Mouse (Mus musculus) limb, embryonic 14.5 days (tissue): ENCODE results near the gene Abcf1. TPM values are rescaled to one million over a fixed set of nuclear protein-coding genes. Genes with fewer than 3 reads are reported as not detected.
A peak's percentile ranks its signal among the peaks of the same experiment; 100 is the strongest.

Source experiments
- ATAC-seq: fragments of 200-750 bp; cut with Nextera tagmentation; 2 replicates; pipeline ENCODE4 v1.8.0; 2017; ENCODE audit warnings: low read depth, moderate number of reproducible peaks, moderate TSS enrichment; ENCODE audit not compliant: low FRiP score
- DNase-seq: peaks from one replicate; pipeline ENCODE4 v3.0.0-alpha.2; 2015; ENCODE audit warnings: low spot score
- H3K27ac ChIP-seq: fragments of 300-500 bp; sonication (generic); replicated peaks from 2 replicates; pipeline ENCODE4 v1.5.1; 2014; ENCODE audit warnings: low read depth, mild to moderate bottlenecking, low read length, moderate library complexity, mixed read lengths
- H3K27me3 ChIP-seq: fragments of 300-500 bp; sonication (generic); 2 replicates; pipeline ENCODE4 v1.6.1; 2014; ENCODE audit warnings: low read length, mixed read lengths; ENCODE audit not compliant: control insufficient read depth, insufficient read depth
- H3K36me3 ChIP-seq: fragments of 300-500 bp; sonication (generic); 2 replicates; pipeline ENCODE4 v1.6.1; 2014; ENCODE audit warnings: mild to moderate bottlenecking, low read length, moderate library complexity, mixed read lengths; ENCODE audit not compliant: control insufficient read depth, insufficient read depth
- H3K4me1 ChIP-seq: fragments of 300-500 bp; sonication (generic); 2 replicates; pipeline ENCODE4 v1.6.1; 2014; ENCODE audit warnings: antibody characterized with exemption, low read length, mixed read lengths; ENCODE audit not compliant: control insufficient read depth, insufficient read depth
- H3K4me2 ChIP-seq: fragments of 300-500 bp; sonication (generic); replicated peaks from 2 replicates; pipeline ENCODE4 v1.6.1; 2014; ENCODE audit warnings: low read depth, mild to moderate bottlenecking, low read length, moderate library complexity; ENCODE audit not compliant: severe bottlenecking
- H3K4me3 ChIP-seq: fragments of 300-500 bp; sonication (generic); replicated peaks from 2 replicates; pipeline ENCODE4 v1.5.1; 2014; ENCODE audit warnings: low read length
- H3K9ac ChIP-seq: fragments of 300-500 bp; sonication (generic); 2 replicates; pipeline ENCODE4 v1.6.1; 2014; ENCODE audit warnings: mild to moderate bottlenecking, low read depth, low read length, moderate library complexity; ENCODE audit not compliant: severe bottlenecking
- H3K9me3 ChIP-seq: fragments of 300-500 bp; sonication (generic); 2 replicates; pipeline ENCODE4 v1.6.1; 2016; ENCODE audit warnings: low read length; ENCODE audit not compliant: control insufficient read depth
- POLR2A ChIP-seq: fragments of 200-500 bp; IDR thresholded peaks from 2 replicates; pipeline ENCODE4 v1.8.0; 2012; ENCODE audit warnings: inconsistent platforms, mild to moderate bottlenecking, moderate library complexity, borderline replicate concordance; ENCODE audit not compliant: insufficient read depth, insufficient read length; ENCODE audit errors: extremely low read depth
- WGBS: fragments of 180-500 bp; shearing (Covaris S2); extraction: QIAGEN DNeasy Blood & Tissue Kit; methylation state at CpG from one replicate; pipeline ENCODE4 v1.1.7; 2014; 5-methylcytosine and 5-hydroxymethylcytosine counted together
- polyA plus RNA-seq, 2 experiments: library from polyadenylated mRNA; depleted of rRNA in 1 of 2; stranded (reverse) in 1 of 2; unstranded in 1 of 2; fragments of >200 nt; fragmentation: Nextera tagmentation in 1 of 2; extraction: Ambion mirVana in 1 of 2; gene quantifications; 2 replicates each; pipeline versions ENCODE4 v1.2.1 to v1.2.3; 2012 to 2014

The Abcf1 gene
- polyA plus RNA-seq, 2 experiments = 77.2 to 83.1 TPM

DNA sequence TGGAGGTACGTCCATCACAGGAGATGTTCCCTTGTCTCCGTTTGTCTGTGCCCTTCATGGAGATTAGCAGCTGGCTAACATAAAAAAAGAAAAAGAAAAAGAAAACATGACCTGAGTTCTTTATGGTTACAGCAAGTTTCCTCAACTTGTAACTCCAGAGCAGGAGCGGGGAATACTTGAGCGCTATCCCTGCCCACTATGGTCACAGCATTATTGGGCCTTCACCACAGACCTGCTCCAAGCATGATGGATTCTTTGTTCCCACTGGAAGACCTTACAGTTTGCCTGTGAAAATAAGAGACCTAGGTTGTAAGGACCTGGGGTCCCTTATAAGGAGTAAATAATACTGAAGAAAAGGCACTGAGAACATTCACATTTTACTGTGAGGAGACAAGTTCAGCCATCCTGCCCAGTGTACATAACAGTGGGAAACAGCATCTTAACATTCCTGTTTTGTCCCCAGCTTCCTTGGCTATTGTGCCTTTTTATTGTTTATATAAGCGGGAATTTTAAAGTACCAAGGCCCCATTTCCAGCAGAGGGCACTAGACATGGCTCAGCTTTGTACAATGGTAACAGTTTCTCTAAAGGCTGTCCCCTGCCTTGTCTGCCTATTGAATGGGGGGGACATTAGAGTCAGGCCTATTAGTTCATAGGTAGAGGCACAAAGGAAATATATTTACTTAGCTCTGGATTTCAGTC lies 48.5 kb downstream of the Abcf1 start:
- TF ChIP-seq POLR2A = no peak
- H3K36me3 ChIP-seq = peaks cover 56% of the 10 kb centered on the region
- no peak overlapping the region for H3K9ac ChIP-seq
- H3K4me3 ChIP-seq = no peak overlapping the region
- H3K27ac ChIP-seq = peak overlapping the region; percentile 26; the same call in 1 of the 2 replicates
- peak; percentile 68 for DNase-seq
- peaks cover 11% of the 10 kb centered on the region for H3K4me1 ChIP-seq
- 74% methylated on average over 5 of the region's 5 CpGs for WGBS
- H3K27me3 ChIP-seq = no peaks in the 10 kb centered on the region
- H3K9me3 ChIP-seq = no peaks in the 10 kb centered on the region
- no peak for ATAC-seq
- H3K4me2 ChIP-seq = no peak overlapping the region

DNA sequence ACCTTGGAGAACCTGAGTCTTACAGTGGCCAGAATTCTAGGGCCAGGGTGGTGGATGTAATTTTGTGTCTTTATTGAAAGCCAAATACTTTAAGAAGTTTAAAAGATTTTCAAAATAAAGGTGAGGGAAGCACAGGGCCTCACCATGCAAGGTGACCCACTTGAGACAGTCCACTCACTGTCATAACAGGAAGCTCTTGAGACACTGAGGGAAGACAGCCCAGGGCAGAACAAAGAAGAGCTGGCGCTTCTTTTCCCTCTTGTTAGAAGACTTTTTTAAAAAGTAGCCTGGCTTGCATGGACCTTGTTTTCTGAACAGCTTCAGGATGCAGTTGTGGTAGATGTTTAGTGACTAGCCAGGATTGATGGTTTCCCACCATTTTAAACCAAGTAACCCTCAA lies 49.2 kb downstream of the Abcf1 start:
- ATAC-seq = no peak
- Histone ChIP-seq H3K4me2 (peak overlapping the region; percentile 77; the same call in 1 of the 2 replicates), H3K4me3 (no peak overlapping the region), H3K4me1 (peaks cover 14% of the 10 kb centered on the region), H3K9ac (no peak overlapping the region), H3K36me3 (peaks cover 51% of the 10 kb centered on the region), H3K27ac (peak overlapping the region; percentile 70), H3K9me3 (no peaks in the 10 kb centered on the region), H3K27me3 (no peaks in the 10 kb centered on the region)
- TF ChIP-seq POLR2A = 0 out of 2 replicates have a peak, but pooled peaks have one; percentile 22
- 88% methylated on average over 1 of the region's 1 CpGs for WGBS
- no peak for DNase-seq

DNA sequence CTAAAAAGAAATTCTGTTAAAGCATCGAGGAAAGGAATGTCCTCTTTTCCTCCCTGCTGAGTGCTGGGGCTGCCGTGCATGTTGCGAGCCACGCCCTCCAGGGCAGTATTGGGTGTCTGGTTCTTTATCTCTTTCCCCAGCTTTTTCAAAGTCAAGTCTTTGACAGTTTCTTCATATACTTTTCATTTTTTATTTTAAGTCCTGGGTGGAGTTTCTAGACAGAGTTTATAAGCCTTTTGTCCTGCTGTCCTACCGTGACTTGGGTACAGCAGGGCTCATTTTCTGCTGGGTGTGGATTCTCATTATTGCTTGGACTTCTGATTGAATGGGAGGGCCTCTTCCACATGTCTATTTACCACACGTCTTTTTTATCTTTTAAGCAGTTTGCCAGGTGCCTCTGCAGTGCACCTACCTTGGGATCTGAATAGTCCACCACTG lies 49.7 kb downstream of the Abcf1 start:
- H3K4me1 ChIP-seq = peaks cover 17% of the 10 kb centered on the region
- no peaks in the 10 kb centered on the region for H3K27me3 ChIP-seq
- no peaks in the 10 kb centered on the region for H3K9me3 ChIP-seq
- peak overlapping the region; percentile 77 for H3K4me2 ChIP-seq
- 0 out of 2 replicates have a peak, but pooled peaks have one; percentile 1 for TF ChIP-seq POLR2A
- DNase-seq (no peak), ATAC-seq (no peak)
- H3K36me3 ChIP-seq = peaks cover 46% of the 10 kb centered on the region
- 44% methylated on average over 6 of the region's 6 CpGs for WGBS
- peak overlapping the region; percentile 70; the same call in 1 of the 2 replicates for H3K27ac ChIP-seq
- H3K9ac ChIP-seq = peak overlapping the region; percentile 52
- H3K4me3 ChIP-seq = peak overlapping the region; percentile 74; the same call in 1 of the 2 replicates

DNA sequence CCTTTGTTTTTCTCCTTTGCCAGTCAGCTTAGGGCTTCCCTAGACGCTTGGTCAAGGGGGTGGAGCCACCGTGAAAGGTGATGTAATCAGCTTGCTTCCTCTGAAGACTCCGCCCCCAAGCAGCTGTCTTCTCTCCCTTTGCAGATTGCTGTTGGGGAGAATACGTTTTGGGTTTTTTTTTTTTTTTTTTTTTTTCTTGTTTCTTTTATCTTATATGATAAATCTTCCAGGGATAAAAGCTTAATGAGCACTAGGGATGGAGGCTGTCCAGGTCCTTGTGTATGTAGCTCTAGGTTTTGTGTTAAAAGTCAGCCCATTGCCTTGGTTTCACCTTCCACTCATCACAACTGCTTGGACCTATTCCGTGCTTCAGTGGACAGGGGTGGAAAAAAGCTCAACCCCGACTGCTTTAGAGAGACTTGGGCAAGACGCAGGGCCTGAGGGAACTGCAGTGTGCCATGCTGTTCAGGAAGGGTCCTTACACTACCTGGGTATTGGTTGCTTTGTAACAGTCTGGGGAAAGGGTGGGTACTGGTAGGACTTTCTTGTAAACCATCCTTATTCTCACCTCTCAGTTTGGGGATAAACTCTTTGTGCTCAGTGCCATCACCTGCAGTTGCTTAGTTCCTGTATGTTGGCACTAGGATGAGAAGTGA lies 50.4 kb downstream of the Abcf1 start:
- H3K27me3 ChIP-seq = no peaks in the 10 kb centered on the region
- peak overlapping the region; percentile 77 for H3K4me2 ChIP-seq
- H3K4me1 ChIP-seq = peaks cover 17% of the 10 kb centered on the region
- peak; percentile 99 for DNase-seq
- no peaks in the 10 kb centered on the region for H3K9me3 ChIP-seq
- H3K36me3 ChIP-seq = peaks cover 39% of the 10 kb centered on the region
- ATAC-seq = peak; percentile 42; the same call in 1 of the 2 replicates
- peak overlapping the region; percentile 98 for H3K9ac ChIP-seq
- TF ChIP-seq POLR2A = 0 out of 2 replicates have a peak, but pooled peaks have one; percentile 32
- peak overlapping the region; percentile 97 for H3K27ac ChIP-seq
- H3K4me3 ChIP-seq = peak overlapping the region; percentile 74
- WGBS = 18% methylated on average over 7 of the region's 7 CpGs

DNA sequence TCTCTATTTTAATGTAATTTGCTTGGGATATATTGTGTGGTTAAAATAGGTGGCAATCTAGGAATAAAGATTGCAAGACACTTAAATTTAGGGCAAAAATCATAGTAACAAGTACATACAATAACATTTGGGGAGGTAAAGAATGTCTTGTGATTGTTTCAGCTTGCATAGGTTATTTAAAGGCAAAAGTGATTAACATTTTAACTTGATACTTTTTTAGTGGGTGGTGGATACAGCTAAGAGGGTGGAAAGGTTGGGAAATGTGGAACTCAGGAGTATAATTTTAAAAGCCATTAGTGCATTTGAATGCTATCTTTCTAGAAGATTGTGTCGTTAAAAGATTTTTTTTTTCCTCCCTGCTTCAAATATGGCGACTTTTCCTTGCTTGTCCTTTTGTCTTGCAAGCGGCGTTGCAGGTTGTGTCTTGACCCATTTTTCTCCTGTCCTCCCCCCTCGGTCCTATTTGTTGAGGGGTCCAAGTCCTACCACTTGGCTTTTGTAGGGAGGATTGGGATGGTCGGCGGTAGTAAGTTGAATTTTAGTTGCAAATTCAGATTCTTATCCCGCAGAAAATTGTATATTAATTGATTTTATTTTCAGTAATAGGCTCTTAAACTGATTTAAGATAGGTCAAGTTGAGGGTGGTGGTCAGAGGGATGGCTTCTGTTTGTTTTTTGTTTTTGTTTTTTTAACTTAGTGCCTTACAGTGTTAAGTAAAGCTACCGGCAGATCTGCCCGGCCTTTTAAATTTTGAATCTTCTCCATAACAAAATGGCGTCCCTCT lies 51.1 kb downstream of the Abcf1 start:
- ATAC-seq = no peak
- peak; percentile 75 for DNase-seq
- peaks cover 17% of the 10 kb centered on the region for H3K4me1 ChIP-seq
- H3K36me3 ChIP-seq = peaks cover 35% of the 10 kb centered on the region
- TF ChIP-seq POLR2A = peak; percentile 49; the same call in 1 of the 2 replicates
- H3K27ac ChIP-seq = peak overlapping the region; percentile 97
- H3K4me3 ChIP-seq = peak overlapping the region; percentile 74
- H3K4me2 ChIP-seq = peak overlapping the region; percentile 77
- no peaks in the 10 kb centered on the region for H3K9me3 ChIP-seq
- H3K9ac ChIP-seq = peak overlapping the region; percentile 98
- H3K27me3 ChIP-seq = no peaks in the 10 kb centered on the region
- under 1% methylated on average over 11 of the region's 11 CpGs for WGBS
